Mouse (Mus musculus) liver, embryonic 12.5 days (tissue): Measurements from ENCODE around the gene Bpifb5. TPM values are rescaled to one million over a fixed set of nuclear protein-coding genes. Genes with fewer than 3 reads are reported as not detected.
"Not testable (repeated sequence)": the region's sequence is repeated elsewhere in the genome, so short reads cannot be mapped to it uniquely, and the experiment has no call there.

Experiments
- ATAC-seq: fragments of 200-750 bp; cut with Nextera tagmentation; 2 replicates; pipeline ENCODE4 v1.8.0; 2017; ENCODE audit warnings: moderate number of reproducible peaks, mild to moderate bottlenecking, moderate library complexity
- H3K27ac ChIP-seq: fragments of 300-500 bp; sonication (generic); 2 replicates; pipeline ENCODE4 v1.5.1; 2016; ENCODE audit warnings: mild to moderate bottlenecking
- H3K27me3 ChIP-seq: fragments of 300-500 bp; sonication (generic); replicated peaks from 2 replicates; pipeline ENCODE4 v1.6.1; 2016; ENCODE audit warnings: mild to moderate bottlenecking, moderate library complexity
- H3K36me3 ChIP-seq: fragments of 300-500 bp; sonication (generic); 2 replicates; pipeline ENCODE4 v1.6.1; 2016; ENCODE audit warnings: mild to moderate bottlenecking, moderate library complexity
- H3K4me1 ChIP-seq: fragments of 300-500 bp; sonication (generic); 2 replicates; pipeline ENCODE4 v1.6.1; 2016
- H3K4me2 ChIP-seq: fragments of 300-500 bp; sonication (generic); 2 replicates; pipeline ENCODE4 v1.6.1; 2016; ENCODE audit warnings: mild to moderate bottlenecking, moderate library complexity
- H3K4me3 ChIP-seq: fragments of 300-500 bp; sonication (generic); 2 replicates; pipeline ENCODE4 v1.5.1; 2016; ENCODE audit warnings: mild to moderate bottlenecking, moderate library complexity
- H3K9ac ChIP-seq: fragments of 300-500 bp; sonication (generic); 2 replicates; pipeline ENCODE4 v1.6.1; 2016; ENCODE audit warnings: mild to moderate bottlenecking, moderate library complexity
- H3K9me3 ChIP-seq: fragments of 300-500 bp; sonication (generic); replicated peaks from 2 replicates; pipeline ENCODE4 v1.6.1; 2016; ENCODE audit warnings: mild to moderate bottlenecking, moderate library complexity
- WGBS: fragments of 180-500 bp; shearing (Covaris S2); methylation state at CpG from one replicate; pipeline ENCODE4 v1.1.7; 2016; ENCODE audit not compliant: insufficient replicate concordance; 5-methylcytosine and 5-hydroxymethylcytosine counted together
- polyA plus RNA-seq: library from polyadenylated mRNA; unstranded; fragments of >200 nt; fragmentation: Nextera tagmentation; extraction: Ambion mirVana; gene quantifications from 2 replicates; pipeline ENCODE4 v1.2.1, GENCODE M21; 2016

The Bpifb5 gene
- polyA plus RNA-seq = not detected in 2 replicates

GRCm38 (mm10) chr2:154223265-154223916 lies at the start of gene Bpifb5:
TSS of gene Bpifb5 (plus strand) at chr2:154223742.
- no peaks in the 10 kb centered on the region for H3K36me3 ChIP-seq
- no peaks in the 10 kb centered on the region for H3K9me3 ChIP-seq
- 0 out of 2 replicates have a peak, but pooled peaks cover 8% of the 10 kb centered on the region for H3K4me1 ChIP-seq
- 0 out of 2 replicates have a peak, but pooled peaks cover 5% of the 10 kb centered on the region for H3K27me3 ChIP-seq
- H3K27ac ChIP-seq = no peak within 1 kb of the TSS
- H3K9ac ChIP-seq = no peak within 1 kb of the TSS
- 0 out of 2 replicates have a peak, but pooled peaks have one; percentile 18 for ATAC-seq
- no peak within 1 kb of the TSS for H3K4me2 ChIP-seq
- 17% methylated on average over 14 of the region's 14 CpGs for WGBS
- H3K4me3 ChIP-seq = no peak within 1 kb of the TSS

GRCm38 (mm10) chr2:154181900-154182299 lies 41.6 kb upstream of the Bpifb5 start:
- WGBS = 63% methylated on average over 7 of the region's 7 CpGs

GRCm38 (mm10) chr2:154183061-154183460 lies 40.5 kb upstream of the Bpifb5 start:
- not testable (repeated sequence) for ATAC-seq, H3K9me3 ChIP-seq, H3K4me3 ChIP-seq, H3K4me1 ChIP-seq, H3K27ac ChIP-seq, H3K36me3 ChIP-seq, H3K4me2 ChIP-seq, H3K27me3 ChIP-seq, H3K9ac ChIP-seq
- WGBS = 57% methylated on average over 4 of the region's 4 CpGs

More at GRCm38 (mm10) chr2:154181900-154182299, 41.6 kb upstream of the Bpifb5 start:
- not testable (repeated sequence) for ATAC-seq, H3K9ac ChIP-seq, H3K4me1 ChIP-seq, H3K36me3 ChIP-seq, H3K4me3 ChIP-seq, H3K27ac ChIP-seq, H3K4me2 ChIP-seq, H3K9me3 ChIP-seq, H3K27me3 ChIP-seq

- no peak for ATAC-seq
- H3K9ac ChIP-seq = no peak overlapping the region
Observed at GRCm38 (mm10) chr2:154185319-154185718, 38.2 kb upstream of the Bpifb5 start.

GRCm38 (mm10) chr2:154185748-154186147 lies 37.8 kb upstream of the Bpifb5 start:
- ATAC-seq = no peak
- no peaks in the 10 kb centered on the region for H3K4me1 ChIP-seq
- H3K27ac ChIP-seq = no peak overlapping the region
- H3K9ac ChIP-seq = no peak overlapping the region
- H3K36me3 ChIP-seq = no peaks in the 10 kb centered on the region
- H3K27me3 ChIP-seq = no peaks in the 10 kb centered on the region
- 68% methylated on average over 3 of the region's 3 CpGs for WGBS
- no peak overlapping the region for H3K4me2 ChIP-seq
- H3K9me3 ChIP-seq = no peaks in the 10 kb centered on the region
- no peak overlapping the region for H3K4me3 ChIP-seq

More at GRCm38 (mm10) chr2:154185319-154185718, 38.2 kb upstream of the Bpifb5 start:
- Histone ChIP-seq H3K4me3 (no peak overlapping the region), H3K4me1 (no peaks in the 10 kb centered on the region), H3K4me2 (no peak overlapping the region), H3K9me3 (no peaks in the 10 kb centered on the region), H3K36me3 (no peaks in the 10 kb centered on the region), H3K27ac (no peak overlapping the region), H3K27me3 (no peaks in the 10 kb centered on the region)
- 80% methylated on average over 6 of the region's 6 CpGs for WGBS

- WGBS = 29% methylated on average over 5 of the region's 5 CpGs
- H3K4me2 ChIP-seq = no peak overlapping the region
- no peaks in the 10 kb centered on the region for H3K36me3 ChIP-seq
- no peak overlapping the region for H3K27ac ChIP-seq
- no peak overlapping the region for H3K4me3 ChIP-seq
- no peaks in the 10 kb centered on the region for H3K9me3 ChIP-seq
- ATAC-seq = no peak
- no peak overlapping the region for H3K9ac ChIP-seq
- no peaks in the 10 kb centered on the region for H3K27me3 ChIP-seq
- H3K4me1 ChIP-seq = no peaks in the 10 kb centered on the region
Observed at GRCm38 (mm10) chr2:154187468-154187867, 36.1 kb upstream of the Bpifb5 start.

GRCm38 (mm10) chr2:154189877-154190434 lies 33.6 kb upstream of the Bpifb5 start:
- H3K9me3 ChIP-seq = no peaks in the 10 kb centered on the region
- H3K4me1 ChIP-seq = no peaks in the 10 kb centered on the region
- H3K36me3 ChIP-seq = no peaks in the 10 kb centered on the region
- no peak overlapping the region for H3K9ac ChIP-seq
- no peaks in the 10 kb centered on the region for H3K27me3 ChIP-seq
- no peak overlapping the region for H3K27ac ChIP-seq
- no peak overlapping the region for H3K4me3 ChIP-seq
- ATAC-seq = no peak
- no peak overlapping the region for H3K4me2 ChIP-seq
- 56% methylated on average over 7 of the region's 7 CpGs for WGBS

GRCm38 (mm10) chr2:154190546-154191258 lies 32.8 kb upstream of the Bpifb5 start, which contains the start of gene Bpifb1:
TSS of gene Bpifb1 (plus strand) at chr2:154190818.
- no peaks in the 10 kb centered on the region for H3K36me3 ChIP-seq
- no peak within 1 kb of the TSS for H3K9ac ChIP-seq
- H3K9me3 ChIP-seq = no peaks in the 10 kb centered on the region
- no peak within 1 kb of the TSS for H3K4me3 ChIP-seq
- 66% methylated on average over 11 of the region's 11 CpGs for WGBS
- no peaks in the 10 kb centered on the region for H3K27me3 ChIP-seq
- H3K27ac ChIP-seq = no peak within 1 kb of the TSS
- no peak within 1 kb of the TSS for H3K4me2 ChIP-seq
- ATAC-seq = no peak
- H3K4me1 ChIP-seq = no peaks in the 10 kb centered on the region

- Histone ChIP-seq H3K27ac (no peak overlapping the region), H3K36me3 (no peaks in the 10 kb centered on the region)
- WGBS = 56% methylated on average over 2 of the region's 2 CpGs
Observed at GRCm38 (mm10) chr2:154192141-154192540, 31.4 kb upstream of the Bpifb5 start.

GRCm38 (mm10) chr2:154193071-154193470 lies 30.5 kb upstream of the Bpifb5 start:
- WGBS = 77% methylated on average over 4 of the region's 4 CpGs
- Histone ChIP-seq H3K9ac (no peak overlapping the region), H3K9me3 (no peaks in the 10 kb centered on the region)

More at GRCm38 (mm10) chr2:154192141-154192540, 31.4 kb upstream of the Bpifb5 start:
- H3K4me2 ChIP-seq = no peak overlapping the region
- no peaks in the 10 kb centered on the region for H3K4me1 ChIP-seq
- H3K9ac ChIP-seq = no peak overlapping the region
- no peak overlapping the region for H3K4me3 ChIP-seq
- no peaks in the 10 kb centered on the region for H3K27me3 ChIP-seq
- no peak for ATAC-seq
- no peaks in the 10 kb centered on the region for H3K9me3 ChIP-seq

GRCm38 (mm10) chr2:154193994-154194504 lies 29.5 kb upstream of the Bpifb5 start:
- ATAC-seq = no peak
- Histone ChIP-seq H3K27me3 (no peaks in the 10 kb centered on the region), H3K27ac (no peak overlapping the region), H3K4me3 (no peak overlapping the region), H3K9ac (no peak overlapping the region), H3K36me3 (no peaks in the 10 kb centered on the region), H3K9me3 (no peaks in the 10 kb centered on the region), H3K4me2 (no peak overlapping the region), H3K4me1 (no peaks in the 10 kb centered on the region)
- 55% methylated on average over 5 of the region's 5 CpGs for WGBS

More at GRCm38 (mm10) chr2:154193071-154193470, 30.5 kb upstream of the Bpifb5 start:
- no peaks in the 10 kb centered on the region for H3K4me1 ChIP-seq
- no peaks in the 10 kb centered on the region for H3K27me3 ChIP-seq
- H3K27ac ChIP-seq = no peak overlapping the region
- ATAC-seq = no peak
- no peak overlapping the region for H3K4me3 ChIP-seq
- H3K36me3 ChIP-seq = no peaks in the 10 kb centered on the region
- H3K4me2 ChIP-seq = no peak overlapping the region

- H3K4me1 ChIP-seq = no peaks in the 10 kb centered on the region
- WGBS = 74% methylated on average over 9 of the region's 9 CpGs
Observed at GRCm38 (mm10) chr2:154197036-154197435, 26.5 kb upstream of the Bpifb5 start.

More at GRCm38 (mm10) chr2:154197036-154197435, 26.5 kb upstream of the Bpifb5 start:
- Histone ChIP-seq H3K36me3 (no peaks in the 10 kb centered on the region), H3K4me3 (no peak overlapping the region), H3K27me3 (no peaks in the 10 kb centered on the region), H3K9ac (no peak overlapping the region), H3K27ac (no peak overlapping the region), H3K9me3 (no peaks in the 10 kb centered on the region), H3K4me2 (no peak overlapping the region)
- ATAC-seq = no peak
